Mouse (Mus musculus) stomach, embryonic 16.5 days (tissue): ENCODE results near the gene Gm11639. TPM values are rescaled to one million over a fixed set of nuclear protein-coding genes. Genes with fewer than 3 reads are reported as not detected.

Experiments used
- ATAC-seq: fragments of 200-750 bp; cut with Nextera tagmentation; 2 replicates; pipeline ENCODE4 v1.8.0; 2017; ENCODE audit warnings: moderate number of reproducible peaks, moderate TSS enrichment; ENCODE audit not compliant: insufficient read depth, low FRiP score
- H3K27ac ChIP-seq: fragments of 300-500 bp; sonication (generic); 2 replicates; pipeline ENCODE4 v1.5.1; 2014; ENCODE audit warnings: low read length
- H3K27me3 ChIP-seq: fragments of 300-500 bp; sonication (generic); 2 replicates; pipeline ENCODE4 v1.6.1; 2014; ENCODE audit warnings: low read length, control low read depth, mixed read lengths; ENCODE audit not compliant: control insufficient read depth, insufficient read depth
- H3K36me3 ChIP-seq: fragments of 300-500 bp; sonication (generic); 2 replicates; pipeline ENCODE4 v1.6.1; 2014; ENCODE audit warnings: low read length; ENCODE audit not compliant: control insufficient read depth, insufficient read depth
- H3K4me1 ChIP-seq: fragments of 300-500 bp; sonication (generic); 2 replicates; pipeline ENCODE4 v1.6.1; 2014; ENCODE audit warnings: low read length, control low read depth, mixed read lengths; ENCODE audit not compliant: control insufficient read depth, insufficient read depth
- H3K4me2 ChIP-seq: fragments of 300-500 bp; sonication (generic); 2 replicates; pipeline ENCODE4 v1.6.1; 2014; ENCODE audit warnings: low read depth, low read length, mixed read lengths
- H3K4me3 ChIP-seq: fragments of 300-500 bp; sonication (generic); replicated peaks from 2 replicates; pipeline ENCODE4 v1.5.1; 2014; ENCODE audit warnings: mild to moderate bottlenecking, low read length
- H3K9ac ChIP-seq: fragments of 300-500 bp; sonication (generic); 2 replicates; pipeline ENCODE4 v1.6.1; 2014; ENCODE audit warnings: low read length
- H3K9me3 ChIP-seq: fragments of 300-500 bp; sonication (generic); replicated peaks from 2 replicates; pipeline ENCODE4 v1.6.1; 2016; ENCODE audit warnings: low read length, control low read depth; ENCODE audit not compliant: control insufficient read depth
- WGBS: fragments of 180-500 bp; shearing (Covaris S2); extraction: QIAGEN DNeasy Blood & Tissue Kit; methylation state at CpG from one replicate; pipeline ENCODE4 v1.1.7; 2014; 5-methylcytosine and 5-hydroxymethylcytosine counted together
- polyA plus RNA-seq: library from polyadenylated mRNA; unstranded; fragments of >200 nt; fragmentation: Nextera tagmentation; extraction: Ambion mirVana; gene quantifications from 2 replicates; pipeline ENCODE4 v1.2.1, GENCODE M21; 2015

The Gm11639 gene
- polyA plus RNA-seq, 1 experiment from 2014 or later, result 0.01 TPM

DNA sequence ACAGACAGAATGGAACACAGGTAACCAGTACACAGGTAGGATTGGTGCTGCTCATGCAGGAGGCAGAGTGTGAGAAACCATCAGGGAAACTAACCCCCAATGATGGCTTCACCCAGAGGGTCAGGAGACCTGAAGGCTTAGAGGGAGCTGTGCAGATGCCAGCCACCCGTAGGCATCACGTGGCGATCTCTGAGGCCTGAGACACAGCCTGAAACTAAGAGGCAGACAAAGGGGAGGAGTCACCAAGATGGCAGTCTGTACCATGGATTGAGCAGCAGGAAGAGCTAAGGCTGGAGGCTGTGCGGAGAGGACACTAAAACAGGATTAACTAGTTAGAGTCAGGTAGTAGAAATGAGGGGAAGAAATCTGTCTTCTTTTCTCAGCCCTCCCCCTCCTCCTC is 465.2 kb downstream of the Gm11639 start:
- no peak overlapping the region for H3K9ac ChIP-seq
- peaks cover 14% of the 10 kb centered on the region for H3K4me1 ChIP-seq
- WGBS, result 75% methylated on average over 4 of the region's 4 CpGs
- H3K36me3 ChIP-seq, result no peaks in the 10 kb centered on the region
- no peaks in the 10 kb centered on the region for H3K9me3 ChIP-seq
- no peak overlapping the region for H3K27ac ChIP-seq
- ATAC-seq, result no peak
- no peak overlapping the region for H3K4me2 ChIP-seq
- no peaks in the 10 kb centered on the region for H3K27me3 ChIP-seq
- no peak overlapping the region for H3K4me3 ChIP-seq

DNA sequence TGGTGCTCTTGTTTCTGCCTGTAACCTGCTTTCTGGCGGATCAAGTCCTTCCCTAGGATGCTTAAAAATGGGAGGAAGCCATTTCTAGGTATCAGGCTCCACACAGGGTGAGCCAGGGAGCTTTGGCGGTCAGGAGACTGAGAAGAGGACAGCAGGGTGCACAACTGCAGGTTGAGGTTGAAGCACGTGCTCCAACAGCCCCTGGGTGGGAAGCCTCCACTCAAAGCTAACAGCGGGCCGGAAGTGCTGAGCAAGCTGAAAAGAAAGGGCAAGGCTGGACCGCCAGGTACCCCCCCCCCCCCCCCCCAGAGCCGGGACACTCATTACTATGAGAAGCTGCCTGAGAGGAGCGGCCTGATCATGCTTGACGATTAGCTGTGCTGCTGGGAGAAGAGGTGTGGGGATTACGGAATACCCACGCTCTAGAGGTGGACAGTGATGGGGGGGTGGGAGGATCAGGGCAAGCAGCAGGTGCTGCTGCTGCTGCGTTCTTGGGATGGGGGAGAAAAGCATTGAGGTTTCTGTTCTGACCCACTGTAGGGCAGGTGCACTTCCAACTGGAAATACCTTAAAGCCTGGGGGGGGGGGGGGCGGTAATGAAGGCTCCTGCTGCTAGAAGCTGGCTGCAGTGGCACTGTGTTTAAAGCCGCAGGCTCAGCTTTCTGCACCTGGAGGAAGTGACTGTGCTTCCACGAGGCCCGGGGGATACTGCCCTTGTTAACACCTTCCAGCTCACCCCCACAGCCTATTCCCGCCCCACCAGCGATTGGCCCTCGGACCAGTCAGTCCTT is 465.9 kb downstream of the Gm11639 start:
- WGBS, result 21% methylated on average over 19 of the region's 19 CpGs
- H3K4me1 ChIP-seq, result peaks cover 14% of the 10 kb centered on the region
- H3K9ac ChIP-seq, result no peak overlapping the region
- no peak overlapping the region for H3K4me3 ChIP-seq
- no peak for ATAC-seq
- no peak overlapping the region for H3K27ac ChIP-seq
- H3K27me3 ChIP-seq, result no peaks in the 10 kb centered on the region
- no peaks in the 10 kb centered on the region for H3K36me3 ChIP-seq
- H3K4me2 ChIP-seq, result peak overlapping the region; percentile 15; the same call in 1 of the 2 replicates
- no peaks in the 10 kb centered on the region for H3K9me3 ChIP-seq

DNA sequence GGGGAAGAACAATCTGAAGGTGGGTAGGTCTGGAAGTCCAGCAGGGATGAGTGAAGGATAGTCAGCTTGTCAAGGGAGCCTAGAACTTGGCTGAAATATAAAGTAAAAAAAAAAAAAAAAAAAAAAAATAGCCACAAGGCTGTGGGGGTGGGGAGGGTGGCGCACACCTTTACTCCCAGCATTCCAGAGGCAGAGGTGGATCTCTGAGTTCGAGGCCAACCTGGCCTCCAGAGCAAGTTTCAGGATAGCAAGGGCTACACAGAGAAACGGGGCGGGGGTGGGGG is 466.5 kb downstream of the Gm11639 start:
- no peak for ATAC-seq
- H3K27me3 ChIP-seq, result no peaks in the 10 kb centered on the region
- no peak overlapping the region for H3K4me2 ChIP-seq
- no peak overlapping the region for H3K27ac ChIP-seq
- WGBS, result 55% methylated on average over 2 of the region's 4 CpGs
- H3K9ac ChIP-seq, result no peak overlapping the region
- no peaks in the 10 kb centered on the region for H3K9me3 ChIP-seq
- H3K4me1 ChIP-seq, result peaks cover 14% of the 10 kb centered on the region
- H3K36me3 ChIP-seq, result no peaks in the 10 kb centered on the region
- H3K4me3 ChIP-seq, result no peak overlapping the region

DNA sequence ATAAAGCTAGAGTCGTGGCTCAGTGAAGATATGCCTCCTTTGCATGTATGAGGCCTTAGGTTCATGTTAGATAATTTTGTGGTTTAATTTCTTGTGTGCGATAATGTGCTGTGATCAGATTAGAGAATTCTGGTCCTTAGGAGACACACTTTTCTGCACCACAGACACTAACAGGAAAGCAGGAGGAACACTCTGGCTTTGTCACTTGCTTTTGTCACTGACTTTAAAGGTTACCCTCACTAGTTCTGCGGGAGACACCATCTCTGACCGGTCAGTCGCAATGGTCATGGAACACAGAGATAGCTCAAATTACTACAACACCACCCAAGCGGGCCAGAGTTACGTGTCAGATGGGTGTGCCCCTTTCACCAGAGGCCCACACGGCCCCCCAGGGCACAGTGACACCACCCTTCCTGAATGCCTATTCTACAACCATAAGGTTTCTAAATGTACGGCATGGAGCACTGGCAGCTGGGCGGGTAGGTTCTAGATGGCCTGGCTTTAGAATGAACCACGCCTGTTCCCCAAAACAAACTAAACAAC is 466.9 kb downstream of the Gm11639 start:
- Histone ChIP-seq H3K9me3 (no peaks in the 10 kb centered on the region), H3K9ac (no peak overlapping the region), H3K4me1 (peaks cover 14% of the 10 kb centered on the region), H3K4me2 (no peak overlapping the region), H3K36me3 (no peaks in the 10 kb centered on the region), H3K4me3 (no peak overlapping the region), H3K27ac (no peak overlapping the region), H3K27me3 (no peaks in the 10 kb centered on the region)
- 78% methylated on average over 11 of the region's 11 CpGs for WGBS
- 0 out of 2 replicates have a peak, but pooled peaks have one; percentile 26 for ATAC-seq

DNA sequence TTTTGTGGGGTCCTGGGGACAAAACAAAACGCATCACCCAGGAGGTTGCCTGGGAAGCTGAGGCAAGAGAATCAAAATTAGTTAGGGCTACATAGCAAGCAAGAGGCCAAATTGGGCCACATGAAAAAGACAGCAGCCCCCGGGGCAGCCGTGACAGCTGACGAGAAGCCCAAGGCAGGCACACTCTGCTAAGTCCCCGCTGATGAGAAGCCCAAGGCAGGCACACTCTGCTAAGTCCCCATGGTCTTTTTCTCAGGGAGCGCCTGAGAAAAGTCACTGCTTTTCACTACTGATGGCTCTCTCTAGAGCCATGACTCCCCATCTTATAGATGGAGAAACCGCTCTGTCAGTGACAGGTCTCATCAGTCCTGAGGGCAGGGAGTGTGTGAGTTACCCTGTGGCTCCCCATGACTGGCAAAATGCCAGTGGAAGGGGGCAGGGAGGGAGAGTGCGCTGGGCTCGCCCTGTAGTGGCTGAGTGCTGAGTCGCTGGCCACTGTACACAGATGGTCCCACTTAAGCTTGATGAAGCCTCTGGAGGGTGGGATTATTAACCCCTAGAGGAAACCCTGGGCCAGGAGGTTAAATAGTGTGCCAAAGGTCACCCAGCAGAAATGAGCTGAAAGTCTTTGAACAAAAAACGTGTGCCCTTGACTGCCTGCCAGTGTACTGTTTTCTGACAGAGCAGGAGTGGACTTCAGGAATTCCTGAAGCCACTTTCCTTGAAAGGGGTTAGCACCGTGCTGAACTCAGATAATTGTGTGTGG is 467.7 kb downstream of the Gm11639 start:
- Histone ChIP-seq H3K27ac (no peak overlapping the region), H3K4me3 (no peak overlapping the region), H3K4me1 (peaks cover 14% of the 10 kb centered on the region), H3K4me2 (no peak overlapping the region), H3K9ac (no peak overlapping the region; the same call in 1 of the 2 replicates), H3K9me3 (no peaks in the 10 kb centered on the region), H3K27me3 (no peaks in the 10 kb centered on the region), H3K36me3 (no peaks in the 10 kb centered on the region)
- 29% methylated on average over 12 of the region's 12 CpGs for WGBS
- ATAC-seq, result peak; percentile 82

DNA sequence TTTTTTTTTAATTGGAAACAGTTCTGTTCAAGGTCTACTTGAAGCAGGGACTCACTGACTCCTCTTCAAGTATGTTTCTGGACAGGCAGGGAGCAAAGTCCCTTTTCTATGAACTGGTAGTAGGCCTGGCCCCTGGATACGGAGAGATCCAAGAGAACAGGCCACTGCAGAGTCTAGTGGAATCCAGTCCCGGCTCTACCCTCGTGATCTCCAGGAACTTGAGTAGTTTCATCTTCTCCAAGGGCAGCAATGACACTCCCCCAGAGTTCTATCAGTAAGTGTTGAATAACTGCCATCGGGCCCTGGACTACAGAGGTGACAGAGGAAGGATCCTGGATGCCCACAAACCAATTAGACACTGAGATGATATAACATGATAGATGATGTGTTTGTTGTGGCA is 470.4 kb downstream of the Gm11639 start:
- no peaks in the 10 kb centered on the region for H3K9me3 ChIP-seq
- H3K9ac ChIP-seq, result no peak overlapping the region
- no peak for ATAC-seq
- WGBS, result 70% methylated on average over 4 of the region's 4 CpGs
- no peak overlapping the region for H3K27ac ChIP-seq
- H3K4me2 ChIP-seq, result no peak overlapping the region
- H3K27me3 ChIP-seq, result no peaks in the 10 kb centered on the region
- no peaks in the 10 kb centered on the region for H3K36me3 ChIP-seq
- no peak overlapping the region for H3K4me3 ChIP-seq
- H3K4me1 ChIP-seq, result peaks cover 14% of the 10 kb centered on the region

DNA sequence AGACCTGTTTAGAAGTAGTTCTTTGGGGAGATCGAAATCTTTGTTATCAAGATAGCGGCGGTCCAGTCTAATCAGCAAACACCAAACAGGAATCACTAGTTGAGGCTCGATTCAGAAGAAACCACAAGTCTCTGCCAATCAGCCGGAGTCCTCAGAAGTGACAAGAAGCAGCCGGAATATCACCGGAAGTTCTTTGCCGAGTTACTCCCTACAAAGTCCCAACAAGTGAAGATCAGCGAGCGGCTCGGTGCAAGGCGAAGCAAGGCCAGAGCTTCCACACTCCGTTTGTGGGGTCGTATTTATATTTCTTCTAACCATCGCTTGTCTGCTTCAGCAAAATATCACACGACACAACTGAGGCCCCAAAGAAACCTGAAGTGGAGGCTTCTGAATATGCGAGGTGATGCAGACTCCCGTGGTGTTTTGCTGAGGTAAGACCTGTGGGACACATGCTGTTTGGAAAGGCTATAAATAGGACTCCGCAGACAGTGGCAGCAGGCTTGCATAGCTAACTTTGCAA is 471.3 kb downstream of the Gm11639 start:
- Histone ChIP-seq H3K36me3 (no peaks in the 10 kb centered on the region), H3K9me3 (no peaks in the 10 kb centered on the region), H3K9ac (no peak overlapping the region), H3K4me1 (peaks cover 14% of the 10 kb centered on the region), H3K27me3 (no peaks in the 10 kb centered on the region), H3K4me2 (no peak overlapping the region), H3K4me3 (no peak overlapping the region), H3K27ac (no peak overlapping the region)
- no peak for ATAC-seq
- WGBS, result 79% methylated on average over 19 of the region's 19 CpGs

DNA sequence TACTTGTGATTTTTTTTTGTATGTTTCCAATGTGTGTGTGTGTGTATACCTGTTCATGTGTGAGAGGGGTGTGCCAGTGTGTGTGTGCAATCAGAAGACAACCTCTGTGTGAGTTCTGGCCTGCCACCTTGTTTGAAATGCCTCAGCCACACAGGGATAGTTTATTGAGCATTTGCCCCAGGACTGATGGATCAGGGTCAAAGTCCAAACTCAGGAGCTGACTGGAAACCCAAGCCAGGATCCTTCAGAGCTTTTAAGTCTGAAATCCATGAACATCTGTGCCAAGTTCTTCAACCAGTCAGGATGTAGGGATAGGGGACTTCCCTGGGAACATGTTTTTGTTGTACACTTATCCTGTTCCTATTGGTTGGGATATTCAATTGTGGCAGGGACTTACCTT is 472.5 kb downstream of the Gm11639 start:
- Histone ChIP-seq H3K27ac (no peak overlapping the region), H3K36me3 (no peaks in the 10 kb centered on the region), H3K4me2 (no peak overlapping the region), H3K27me3 (no peaks in the 10 kb centered on the region), H3K9me3 (peaks cover 7% of the 10 kb centered on the region), H3K4me1 (peaks cover 8% of the 10 kb centered on the region), H3K4me3 (no peak overlapping the region), H3K9ac (no peak overlapping the region)
- no peak for ATAC-seq

DNA sequence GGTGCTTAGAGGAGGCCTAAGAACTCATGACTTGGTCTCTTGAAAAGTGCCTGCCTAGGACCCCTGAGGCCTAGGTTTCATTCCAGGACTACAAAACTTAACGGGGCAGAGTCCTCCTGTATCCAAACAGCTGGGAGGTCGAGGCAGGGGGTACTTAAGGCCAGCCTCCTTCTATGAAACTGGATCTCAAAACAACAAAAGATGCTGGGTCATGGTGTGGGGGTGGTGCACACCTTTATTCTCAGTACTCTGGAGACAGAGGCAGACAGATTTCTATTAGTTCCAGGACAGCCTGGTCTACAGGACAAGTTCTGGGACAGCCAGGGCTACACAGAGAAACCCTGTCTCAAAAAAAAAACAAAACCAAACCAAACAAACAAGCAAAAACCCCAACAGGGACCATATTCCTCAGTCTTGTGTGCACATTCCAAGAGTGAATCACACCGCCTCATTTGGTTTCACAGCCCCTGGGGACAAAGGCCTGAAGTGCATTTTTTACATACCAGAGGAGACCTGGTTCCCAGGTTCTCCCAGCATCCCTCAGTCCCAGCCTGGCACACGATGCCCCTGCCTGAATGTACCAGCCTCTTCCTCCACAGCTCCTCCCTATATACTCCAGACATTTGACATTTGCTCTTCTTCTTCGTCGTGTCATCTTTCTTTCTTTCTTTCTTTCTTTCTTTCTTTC is 474.3 kb downstream of the Gm11639 start:
- H3K9ac ChIP-seq, result no peak overlapping the region
- 57% methylated on average over 6 of the region's 6 CpGs for WGBS
- no peaks in the 10 kb centered on the region for H3K36me3 ChIP-seq
- H3K4me3 ChIP-seq, result no peak overlapping the region
- H3K27me3 ChIP-seq, result no peaks in the 10 kb centered on the region
- no peak overlapping the region for H3K4me2 ChIP-seq
- ATAC-seq, result no peak
- peaks cover 11% of the 10 kb centered on the region for H3K9me3 ChIP-seq
- no peaks in the 10 kb centered on the region for H3K4me1 ChIP-seq
- H3K27ac ChIP-seq, result no peak overlapping the region
